Mouse (Mus musculus) retina, embryonic 14.5 days (tissue): ENCODE measurements at regions not wholly inside any gene's neighbourhood (a gene's known extent, or its start where the extent isn't known, plus 50 kb on each side); places are given as distances from the start of the nearest gene placed in this dataset.

Experiments used
- DNase-seq: peaks from one replicate; pipeline ENCODE4 v3.0.0-alpha.2; 2015; ENCODE audit warnings: low spot score

- DNase-seq = no peak
These were observed 845.3 kb upstream of the Rgs18 start for GRCm38 (mm10) chr1:145620561-145620960.

- no peak for DNase-seq
These were observed 839.1 kb upstream of the Rgs18 start for GRCm38 (mm10) chr1:145614326-145614725.

DNA sequence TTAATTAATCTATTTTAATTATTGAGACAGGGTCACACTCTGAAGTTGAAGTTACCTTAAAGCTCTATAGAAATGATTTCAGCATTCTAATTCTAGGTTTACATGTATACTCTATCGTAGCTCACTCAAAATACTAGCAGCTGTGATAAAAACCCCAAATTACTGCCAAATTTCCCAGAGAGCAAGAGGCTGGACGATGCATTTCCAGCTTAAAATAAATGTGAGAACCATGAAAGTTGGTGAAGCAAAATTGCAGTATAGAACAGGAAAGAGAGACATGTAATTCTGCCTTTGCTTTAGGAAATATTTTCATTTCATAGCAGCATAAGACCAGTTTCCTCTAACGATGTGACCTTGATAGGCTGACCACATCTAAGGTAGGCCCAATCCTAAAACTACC, 821.7 kb upstream of the Rgs18 start:
- DNase-seq = no peak

GRCm38 (mm10) chr1:145579460-145579859, 804.2 kb upstream of the Rgs18 start:
- DNase-seq = no peak

DNA sequence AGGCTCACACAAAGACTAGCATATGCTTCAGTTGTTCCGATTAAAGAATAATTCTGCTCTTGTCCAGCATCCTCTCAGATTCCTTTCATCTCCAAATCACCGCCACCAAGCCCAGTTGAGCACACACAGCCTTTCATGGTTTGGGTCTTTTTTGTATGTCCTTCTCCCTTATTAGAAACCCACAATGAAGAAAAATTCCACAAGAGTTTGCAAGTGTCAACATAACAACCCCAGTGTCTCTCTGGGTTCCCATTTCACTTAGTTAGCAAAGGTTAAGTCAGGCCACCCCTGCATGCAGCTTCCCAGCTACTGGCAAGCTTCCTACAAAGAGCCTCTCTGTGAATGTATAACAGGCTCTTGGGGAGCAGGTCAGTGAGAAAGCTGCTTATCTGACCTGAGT, 794.8 kb upstream of the Rgs18 start:
- peak; percentile 13 for DNase-seq

GRCm38 (mm10) chr1:145561347-145561746, 786.1 kb upstream of the Rgs18 start:
- no peak for DNase-seq
